Mouse (Mus musculus) liver, adult 2 months (tissue): ENCODE results near the gene Hnrnpk. TPM values are rescaled to one million over a fixed set of nuclear protein-coding genes. Genes with fewer than 3 reads are reported as not detected.

Source experiments
- DNase-seq: peaks from one replicate; pipeline ENCODE4 v3.0.0-alpha.2; 2011; ENCODE audit warnings: low read depth, low spot score; ENCODE audit errors: extremely low read depth
- H3K27ac ChIP-seq: fragments of 200-500 bp; replicated peaks from 2 replicates; pipeline ENCODE4 v1.5.1; 2012; ENCODE audit warnings: low read depth, mild to moderate bottlenecking, control low read depth, inconsistent platforms, low read length; ENCODE audit not compliant: insufficient read depth
- H3K27me3 ChIP-seq: fragments of 200-500 bp; 2 replicates; pipeline ENCODE4 v1.6.1; 2012; ENCODE audit warnings: mild to moderate bottlenecking, moderate library complexity, low read length, inconsistent platforms; ENCODE audit not compliant: control insufficient read depth, insufficient read depth
- H3K36me3 ChIP-seq: fragments of 200-500 bp; 2 replicates; pipeline ENCODE4 v1.6.1; 2012; ENCODE audit warnings: low read length, inconsistent platforms; ENCODE audit not compliant: control insufficient read depth, insufficient read depth
- H3K4me1 ChIP-seq: fragments of 200-500 bp; 2 replicates; pipeline ENCODE4 v1.6.1; 2011; ENCODE audit warnings: low read length; ENCODE audit not compliant: control insufficient read depth, insufficient read depth
- H3K4me3 ChIP-seq: fragments of 200-500 bp; 2 replicates; pipeline ENCODE4 v1.5.1; 2011; ENCODE audit warnings: low read depth, mild to moderate bottlenecking, control low read depth, low read length, moderate library complexity; ENCODE audit not compliant: insufficient read depth
- H3K79me2 ChIP-seq: fragments of 200-500 bp; 2 replicates; pipeline ENCODE4 v1.6.1; 2012; ENCODE audit warnings: inconsistent platforms, mild to moderate bottlenecking, low read length, moderate library complexity; ENCODE audit not compliant: control insufficient read depth, insufficient read depth
- H3K9ac ChIP-seq: fragments of 200-500 bp; 2 replicates; pipeline ENCODE4 v1.6.1; 2012; ENCODE audit warnings: low read depth, mild to moderate bottlenecking, control low read depth, inconsistent platforms, low read length
- CTCF ChIP-seq: fragments of 200-500 bp; IDR thresholded peaks from 2 replicates; pipeline ENCODE4 v1.5.1; 2011; ENCODE audit warnings: low read depth, low read length, control low read depth
- POLR2A ChIP-seq: fragments of 200-500 bp; IDR thresholded peaks from 2 replicates; pipeline ENCODE4 v1.6.1; 2011; ENCODE audit warnings: low read length, control low read depth; ENCODE audit not compliant: insufficient read depth; ENCODE audit errors: extremely low read depth
- WGBS: fragments of 180-500 bp; shearing (Covaris S2); methylation state at CpG from one replicate; pipeline ENCODE4 v1.1.7; 2018; 5-methylcytosine and 5-hydroxymethylcytosine counted together
- polyA plus RNA-seq: library from polyadenylated mRNA; depleted of rRNA; stranded (reverse); fragments of >200 nt; gene quantifications from 2 replicates; pipeline ENCODE4 v1.2.3, GENCODE M21; 2012; rRNA removed
- total RNA-seq: library from RNA; depleted of rRNA; stranded (reverse); fragments of >200 nt; gene quantifications from 2 replicates; pipeline ENCODE4 v1.2.3, GENCODE M21; 2014; rRNA removed

The Hnrnpk gene
- total and polyA plus RNA-seq, 2 experiments, result 162 to 280 TPM

- H3K9ac ChIP-seq, result peak overlapping the region; percentile 33; the same call in 1 of the 2 replicates
- 7% methylated on average over 7 of the region's 7 CpGs for WGBS
- no peak for TF ChIP-seq POLR2A
- TF ChIP-seq CTCF, result no peak
Measured at GRCm38 (mm10) chr13:58359304-58359653, 43.9 kb downstream of the Hnrnpk start.

GRCm38 (mm10) chr13:58358629-58359303, 44.4 kb downstream of the Hnrnpk start, which contains the start of gene Kif27:
TSS of gene Kif27 (minus strand) at chr13:58359122.
- Histone ChIP-seq H3K79me2 (no peaks in the 10 kb centered on the region), H3K9ac (peak within 1 kb of the TSS; percentile 33), H3K36me3 (no peaks in the 10 kb centered on the region), H3K4me3 (peak within 1 kb of the TSS; percentile 52), H3K27me3 (no peaks in the 10 kb centered on the region), H3K4me1 (no peaks in the 10 kb centered on the region), H3K27ac (no peak within 1 kb of the TSS)
- 3% methylated on average over 80 of the region's 85 CpGs for WGBS
- peak; percentile 80 for DNase-seq
- no peak for TF ChIP-seq POLR2A
- TF ChIP-seq CTCF, result no peak

More at GRCm38 (mm10) chr13:58359304-58359653, 43.9 kb downstream of the Hnrnpk start:
- H3K27me3 ChIP-seq, result no peaks in the 10 kb centered on the region
- no peak for DNase-seq
- peak overlapping the region; percentile 33; the same call in 1 of the 2 replicates for H3K4me3 ChIP-seq
- H3K4me1 ChIP-seq, result no peaks in the 10 kb centered on the region
- H3K79me2 ChIP-seq, result no peaks in the 10 kb centered on the region
- H3K36me3 ChIP-seq, result no peaks in the 10 kb centered on the region
- no peak overlapping the region for H3K27ac ChIP-seq

DNA sequence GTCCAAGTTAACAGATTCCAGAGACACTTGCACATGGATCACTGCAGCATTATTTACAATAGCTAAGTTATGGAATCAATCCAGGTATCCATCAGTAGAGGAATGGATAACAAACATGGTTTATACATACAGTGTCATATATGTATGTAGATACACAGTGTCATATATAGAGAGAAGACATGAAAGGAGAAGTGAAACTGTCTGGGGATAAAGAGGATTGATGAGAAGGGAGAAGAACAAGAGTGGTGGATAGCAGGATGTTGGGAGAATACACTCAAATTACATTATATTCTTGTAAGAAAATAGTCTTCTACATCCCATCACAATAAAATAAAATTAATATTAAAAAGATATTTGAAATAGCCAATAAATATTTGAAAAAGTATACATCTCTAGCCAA, 50.1 kb downstream of the Hnrnpk start:
- H3K27me3 ChIP-seq, result no peaks in the 10 kb centered on the region
- TF ChIP-seq CTCF, result no peak
- TF ChIP-seq POLR2A, result no peak
- no peak for DNase-seq
- H3K79me2 ChIP-seq, result no peaks in the 10 kb centered on the region
- no peak overlapping the region for H3K9ac ChIP-seq
- H3K4me1 ChIP-seq, result no peaks in the 10 kb centered on the region
- no peak overlapping the region for H3K4me3 ChIP-seq
- H3K36me3 ChIP-seq, result no peaks in the 10 kb centered on the region
- H3K27ac ChIP-seq, result no peak overlapping the region

DNA sequence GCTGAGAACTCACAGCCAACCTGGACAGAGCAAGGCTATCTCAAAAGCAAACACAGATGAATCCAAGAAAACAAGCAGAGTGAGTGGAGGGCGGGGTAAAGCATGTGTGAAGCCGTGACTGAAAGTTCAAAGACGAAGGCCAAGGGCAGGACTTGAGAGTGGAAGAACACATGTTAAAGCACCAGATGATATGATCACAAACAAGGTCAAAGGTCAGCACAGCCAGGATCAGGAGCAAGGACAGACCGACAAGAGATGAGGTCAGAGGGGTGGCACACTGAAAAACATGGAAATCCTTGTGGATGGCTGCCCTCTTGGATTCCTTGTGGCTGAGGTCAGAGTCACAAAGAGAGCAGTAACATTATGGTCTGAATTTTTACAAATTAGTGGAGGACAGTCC, 52.5 kb downstream of the Hnrnpk start:
- H3K9ac ChIP-seq, result no peak overlapping the region
- no peaks in the 10 kb centered on the region for H3K36me3 ChIP-seq
- no peaks in the 10 kb centered on the region for H3K27me3 ChIP-seq
- H3K4me1 ChIP-seq, result no peaks in the 10 kb centered on the region
- WGBS, result 23% methylated on average over 4 of the region's 4 CpGs
- TF ChIP-seq CTCF (no peak), POLR2A (no peak)
- H3K27ac ChIP-seq, result no peak overlapping the region
- H3K79me2 ChIP-seq, result no peaks in the 10 kb centered on the region
- peak; percentile 41 for DNase-seq
- H3K4me3 ChIP-seq, result no peak overlapping the region

- 87% methylated on average over 9 of the region's 9 CpGs for WGBS
- TF ChIP-seq POLR2A (no peak), CTCF (no peak)
- H3K79me2 ChIP-seq, result no peaks in the 10 kb centered on the region
- no peak overlapping the region for H3K27ac ChIP-seq
- no peaks in the 10 kb centered on the region for H3K36me3 ChIP-seq
- H3K9ac ChIP-seq, result no peak overlapping the region
- no peak for DNase-seq
- no peaks in the 10 kb centered on the region for H3K27me3 ChIP-seq
- H3K4me3 ChIP-seq, result no peak overlapping the region
- H3K4me1 ChIP-seq, result no peaks in the 10 kb centered on the region
Measured at GRCm38 (mm10) chr13:58344505-58344904, 58.6 kb downstream of the Hnrnpk start.

Other genes starting within 250 kb of the Hnrnpk start
- gene Idnk, start 245.7 kb downstream of the Hnrnpk start, total RNA-seq, result 34.0 and 34.5 TPM in 2 replicates
- 26.9 and 27.3 TPM in 2 replicates for gene Idnk, start 245.7 kb downstream of the Hnrnpk start, polyA plus RNA-seq
- 77.4 and 87.1 TPM in 2 replicates for gene Ubqln1, start 187.7 kb downstream of the Hnrnpk start, total RNA-seq
- 119 and 146 TPM in 2 replicates for gene Ubqln1, start 187.7 kb downstream of the Hnrnpk start, polyA plus RNA-seq
- 11.7 and 14.9 TPM in 2 replicates for gene Gkap1, start 127.6 kb downstream of the Hnrnpk start, total RNA-seq
- 3.5 and 4.3 TPM in 2 replicates for gene Gkap1, start 127.6 kb downstream of the Hnrnpk start, polyA plus RNA-seq
- under 0.01 TPM in 1 of 2 replicates, not detected in the other for gene Kif27, start 44.2 kb downstream of the Hnrnpk start, total RNA-seq
- gene Kif27, start 44.2 kb downstream of the Hnrnpk start, polyA plus RNA-seq, result not detected in 2 replicates
- gene 2210016F16Rik, start 18.1 kb downstream of the Hnrnpk start, total RNA-seq, result 26.8 and 27.3 TPM in 2 replicates
- 19.0 and 19.3 TPM in 2 replicates for gene 2210016F16Rik, start 18.1 kb downstream of the Hnrnpk start, polyA plus RNA-seq
- 9.3 and 9.5 TPM in 2 replicates for gene Rmi1, start 1.1 kb downstream of the Hnrnpk start, total RNA-seq
- gene Rmi1, start 1.1 kb downstream of the Hnrnpk start, polyA plus RNA-seq, result 5.1 and 5.4 TPM in 2 replicates
- not detected in 2 replicates for gene Slc28a3, start 207.5 kb upstream of the Hnrnpk start, total RNA-seq
- gene Slc28a3, start 207.5 kb upstream of the Hnrnpk start, polyA plus RNA-seq, result not detected in 2 replicates